Mouse (Mus musculus): ENCODE data around the gene Rhobtb1.
A peak's percentile ranks its signal among the peaks of the same experiment; 100 is the strongest.

Rhobtb1 gene

GRCm38 (mm10) chr10:69324816-69325215, 173.6 kb downstream of the Rhobtb1 start:
- no peak for DNase-seq (ENCODE audit: low read depth)

DNA sequence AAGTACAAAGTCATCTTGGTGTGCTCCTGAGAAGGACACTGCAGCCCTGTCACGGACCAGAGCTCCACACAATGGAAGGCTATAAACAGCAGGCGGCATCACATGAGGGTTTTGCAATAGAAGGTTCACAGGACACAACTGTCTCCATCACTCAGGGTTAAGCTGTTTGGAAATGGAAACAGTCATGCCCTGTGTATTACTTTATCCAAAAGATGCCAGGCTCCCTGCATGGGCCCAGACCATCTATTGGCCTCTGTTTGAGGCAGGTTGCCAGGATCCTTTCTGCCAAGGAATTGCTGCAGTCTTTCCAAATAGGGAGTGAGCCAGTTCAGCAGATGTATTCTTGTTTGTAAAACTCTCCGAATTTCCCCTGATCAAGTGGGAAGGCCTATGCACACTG, 175.2 kb downstream of the Rhobtb1 start:
- DNase-seq (ENCODE audit: low read depth): peak; percentile 88

DNA sequence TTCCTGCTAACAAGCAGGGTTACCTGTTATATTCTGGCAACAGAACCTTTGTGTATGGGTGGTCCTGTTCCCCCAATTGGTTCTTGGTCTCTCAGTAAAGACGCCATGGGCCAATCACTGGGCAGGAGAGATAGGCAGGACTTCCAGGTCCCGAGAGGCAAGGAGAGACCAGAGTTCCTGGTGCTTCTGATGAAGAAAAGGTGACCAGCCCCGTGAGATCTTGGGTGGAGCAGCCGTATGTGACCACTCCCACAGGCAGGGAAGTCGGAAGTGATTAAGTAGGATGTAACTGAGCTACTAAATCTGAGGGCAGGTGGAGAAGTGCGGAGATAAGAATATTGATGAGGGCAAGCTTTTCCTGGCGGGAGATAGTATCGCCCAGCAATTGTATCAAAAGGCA, 176.1 kb downstream of the Rhobtb1 start:
- no peak for DNase-seq (ENCODE audit: low read depth)

- no peak for DNase-seq (ENCODE audit: low read depth)
Measured at GRCm38 (mm10) chr10:69328029-69328655, 176.9 kb downstream of the Rhobtb1 start.

- DNase-seq (ENCODE audit: low read depth): no peak
Measured at GRCm38 (mm10) chr10:69328656-69329046, 177.4 kb downstream of the Rhobtb1 start.

- no peak for DNase-seq (ENCODE audit: low read depth)
Measured at GRCm38 (mm10) chr10:69331231-69331630, 180.0 kb downstream of the Rhobtb1 start.

DNA sequence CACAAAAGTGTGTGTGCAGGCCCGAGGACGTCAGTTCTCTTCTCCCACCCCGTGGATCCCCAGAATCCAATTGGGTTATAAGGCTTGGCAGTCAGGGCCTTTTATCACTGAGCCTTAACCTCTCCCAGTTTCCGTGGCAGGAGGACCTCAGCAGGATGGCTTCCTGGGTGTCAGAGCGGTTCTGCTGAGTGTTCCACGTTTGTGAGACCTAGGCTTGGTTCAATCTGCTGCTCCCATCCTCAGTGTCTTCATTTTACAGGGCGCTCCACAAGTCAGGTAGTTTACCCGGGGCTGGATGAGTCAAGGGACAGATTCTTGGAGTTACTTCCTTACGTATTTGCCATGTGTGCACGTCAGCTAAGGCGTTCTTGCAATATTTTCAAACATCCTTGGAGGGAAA, 182.0 kb downstream of the Rhobtb1 start:
- DNase-seq (ENCODE audit: low read depth): no peak

GRCm38 (mm10) chr10:69334271-69335194, 183.3 kb downstream of the Rhobtb1 start:
- DNase-seq (ENCODE audit: low read depth): no peak

DNA sequence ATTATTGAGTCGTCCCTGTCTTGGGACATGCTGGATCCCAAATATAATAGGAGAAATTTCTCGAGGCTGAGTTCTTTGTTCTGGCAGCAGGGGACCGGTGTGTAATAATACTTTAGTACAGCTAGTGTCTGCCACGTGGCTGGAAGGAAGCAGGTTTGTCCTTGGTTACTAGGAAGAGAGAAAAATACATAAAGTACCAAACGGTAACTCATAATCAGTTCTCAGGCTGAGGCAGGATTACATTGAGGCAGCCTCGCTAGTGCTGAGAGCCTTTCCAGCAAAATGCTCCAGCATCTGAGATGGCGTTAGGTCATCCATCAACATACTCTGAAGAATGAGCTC, 183.9 kb downstream of the Rhobtb1 start:
- DNase-seq (ENCODE audit: low read depth): no peak

DNA sequence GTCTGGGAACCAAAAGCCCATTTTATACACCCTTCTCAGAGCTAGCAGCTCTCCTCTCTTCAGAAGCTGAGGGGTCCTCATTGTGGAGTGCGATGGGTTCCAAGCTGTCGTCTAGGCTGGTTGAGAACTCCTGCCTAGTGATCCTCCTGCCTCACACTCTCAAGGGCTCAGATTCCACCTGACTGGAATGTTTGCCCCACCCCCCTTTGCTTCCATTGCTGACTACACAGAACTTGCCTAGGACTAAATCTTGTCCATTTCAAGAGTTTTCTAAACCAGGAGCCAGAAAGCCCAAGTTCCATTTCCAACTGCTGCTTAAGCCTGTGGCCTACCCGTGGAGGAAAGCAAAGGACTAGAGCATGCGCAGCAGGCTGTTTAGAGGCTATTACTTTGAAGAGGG, 184.4 kb downstream of the Rhobtb1 start:
- no peak for DNase-seq (ENCODE audit: low read depth)

- DNase-seq (ENCODE audit: low read depth): no peak
Measured at GRCm38 (mm10) chr10:69336219-69336618, 185.0 kb downstream of the Rhobtb1 start.

DNA sequence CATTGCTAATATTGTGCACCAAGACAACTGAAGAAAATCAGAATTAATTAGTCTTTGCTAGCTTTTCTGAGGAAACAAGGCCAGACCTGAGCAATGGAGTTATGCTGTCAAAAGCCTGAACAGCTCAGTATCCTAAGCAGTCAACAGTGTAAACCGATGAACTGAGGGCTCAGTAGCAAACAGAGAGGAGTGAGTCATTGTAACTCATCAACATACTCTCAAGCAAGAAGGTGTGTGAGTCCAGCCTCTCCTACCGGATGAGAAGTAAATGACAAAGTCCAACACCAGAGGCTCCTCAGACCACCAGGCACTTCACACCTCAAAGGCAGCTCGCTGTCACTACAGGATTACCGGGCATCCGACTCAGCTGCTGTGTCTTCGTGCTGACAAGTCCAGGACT, 188.8 kb downstream of the Rhobtb1 start:
- no peak for DNase-seq (ENCODE audit: low read depth)
